Mouse (Mus musculus) MEL (cell line): ENCODE data around the gene Gramd1a.

Experiments
- CTCF ChIP-seq, 3 experiments: IDR thresholded peaks in 2 of 3; conservative IDR thresholded peaks in 1 of 3; 2 replicates each; pipeline ENCODE4 v1.5.1; 2011 to 2012; ENCODE audit warnings: low read length in 3 of 3, low read depth in 2 of 3, mild to moderate bottlenecking in 2 of 3, improper control_type of control experiment in 1 of 3, inconsistent platforms in 1 of 3, mixed read lengths in 1 of 3, moderate library complexity in 1 of 3; ENCODE audit not compliant: control insufficient read depth in 1 of 3, insufficient read depth in 1 of 3, poor library complexity in 1 of 3, severe bottlenecking in 1 of 3
- ELF1 ChIP-seq: IDR thresholded peaks from 2 replicates; pipeline ENCODE4 v1.6.1; 2014; ENCODE audit warnings: low read depth, mild to moderate bottlenecking, inconsistent platforms, low read length, improper control_type of control experiment, moderate library complexity
- EP300 ChIP-seq, 2 experiments: IDR thresholded peaks; 2 replicates each; pipeline ENCODE4 v1.6.1; 2011; ENCODE audit warnings: improper control_type of control experiment in 2 of 2, low read length in 2 of 2, low read depth in 1 of 2, mild to moderate bottlenecking in 1 of 2
- GABPA ChIP-seq: IDR thresholded peaks from 2 replicates; pipeline ENCODE4 v1.6.1; 2012; ENCODE audit warnings: low read depth, mild to moderate bottlenecking, inconsistent platforms, low read length, improper control_type of control experiment, moderate library complexity
- KAT2A ChIP-seq: conservative IDR thresholded peaks from 2 replicates; pipeline ENCODE4 v1.6.1; 2012; ENCODE audit warnings: low read depth, low read length, improper control_type of control experiment, inconsistent platforms
- MAFK ChIP-seq: IDR thresholded peaks from 2 replicates; pipeline ENCODE4 v1.6.1; 2011; ENCODE audit warnings: low read depth, mild to moderate bottlenecking, low read length, improper control_type of control experiment, borderline replicate concordance
- MAZ ChIP-seq: IDR thresholded peaks from 2 replicates; pipeline ENCODE4 v1.6.1; 2012; ENCODE audit warnings: low read depth, mild to moderate bottlenecking, inconsistent platforms, low read length, improper control_type of control experiment
- MXI1 ChIP-seq: IDR thresholded peaks from 2 replicates; pipeline ENCODE4 v1.6.1; 2011; ENCODE audit warnings: mild to moderate bottlenecking, low read depth, low read length, improper control_type of control experiment
- MYC ChIP-seq: IDR thresholded peaks from 2 replicates; pipeline ENCODE4 v1.6.1; 2011; ENCODE audit warnings: low read depth, mild to moderate bottlenecking, low read length, improper control_type of control experiment, moderate library complexity
- POLR2A ChIP-seq, 2 experiments: IDR thresholded peaks; 2 replicates each; pipeline ENCODE4 v1.6.1; 2011 to 2012; ENCODE audit warnings: low read length in 2 of 2, mild to moderate bottlenecking in 2 of 2, control low read depth in 1 of 2, improper control_type of control experiment in 1 of 2, low read depth in 1 of 2, moderate library complexity in 1 of 2; ENCODE audit not compliant: control insufficient read depth in 1 of 2, insufficient read depth in 1 of 2, poor library complexity in 1 of 2
- RCOR1 ChIP-seq: IDR thresholded peaks from 2 replicates; pipeline ENCODE4 v1.6.1; 2012; ENCODE audit warnings: low read depth, mild to moderate bottlenecking, inconsistent platforms, low read length, improper control_type of control experiment
- SIN3A ChIP-seq: IDR thresholded peaks from 2 replicates; pipeline ENCODE4 v1.6.1; 2012; ENCODE audit warnings: low read length, improper control_type of control experiment, inconsistent platforms
- ZC3H11A ChIP-seq: IDR thresholded peaks from 2 replicates; pipeline ENCODE4 v1.6.1; 2012; ENCODE audit warnings: low read depth, mild to moderate bottlenecking, inconsistent platforms, low read length, improper control_type of control experiment
- ZMIZ1 ChIP-seq: IDR thresholded peaks from 2 replicates; pipeline ENCODE4 v1.6.1; 2012; ENCODE audit warnings: low read depth, mild to moderate bottlenecking, inconsistent platforms, low read length, improper control_type of control experiment, moderate library complexity

DNA sequence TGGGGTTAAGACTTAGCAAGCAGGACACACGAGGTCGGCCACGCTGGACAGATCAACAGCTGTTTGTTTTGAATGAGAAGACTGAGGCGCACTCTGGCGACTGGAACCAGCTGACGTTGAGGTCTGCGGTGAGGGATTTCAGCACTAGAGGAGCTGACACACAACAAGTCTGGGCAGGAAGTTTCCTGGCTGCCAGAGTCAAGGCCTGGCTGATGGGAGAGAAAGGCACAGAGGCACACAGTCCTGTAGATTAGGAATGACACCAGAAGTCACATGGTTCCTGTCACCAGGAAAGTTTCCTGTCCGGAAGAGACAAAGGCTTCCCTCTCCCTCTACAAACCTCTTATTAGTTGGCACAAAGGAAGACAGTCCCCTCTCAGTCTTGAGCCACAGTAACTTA lies 12.7 kb upstream of the Gramd1a start:
- TF ChIP-seq RCOR1 (no peak), MXI1 (no peak), POLR2A (IDR thresholded peaks at IDR 0.05; ENCODE audit: control insufficient read depth in 1 of 2, insufficient read depth in 1 of 2, low read depth in 1 of 2, low read length in 2 of 2, poor library complexity in 1 of 2) (no peak), MAZ (no peak), EP300 (IDR thresholded peaks at IDR 0.05; ENCODE audit: low read depth in 1 of 2, low read length in 2 of 2) (no peak), CTCF (IDR thresholded peaks at IDR 0.05 in 2 of 3, conservative IDR thresholded peaks at IDR 0.05 in 1 of 3; ENCODE audit: control insufficient read depth in 1 of 3, insufficient read depth in 1 of 3, low read depth in 2 of 3, low read length in 3 of 3, poor library complexity in 1 of 3, severe bottlenecking in 1 of 3) (no peak), ZC3H11A (no peak), MYC (no peak), GABPA (no peak), ELF1 (no peak), ZMIZ1 (no peak), SIN3A (no peak), MAFK (no peak), KAT2A (no peak)
